Mouse (Mus musculus): ENCODE data around the gene Cd69. TPM values are rescaled to one million over a fixed set of nuclear protein-coding genes. Genes with fewer than 3 reads are reported as not detected.

The Cd69 gene
- polyA plus RNA-seq, 1 experiment from 2014 or later = 0.11 TPM

DNA sequence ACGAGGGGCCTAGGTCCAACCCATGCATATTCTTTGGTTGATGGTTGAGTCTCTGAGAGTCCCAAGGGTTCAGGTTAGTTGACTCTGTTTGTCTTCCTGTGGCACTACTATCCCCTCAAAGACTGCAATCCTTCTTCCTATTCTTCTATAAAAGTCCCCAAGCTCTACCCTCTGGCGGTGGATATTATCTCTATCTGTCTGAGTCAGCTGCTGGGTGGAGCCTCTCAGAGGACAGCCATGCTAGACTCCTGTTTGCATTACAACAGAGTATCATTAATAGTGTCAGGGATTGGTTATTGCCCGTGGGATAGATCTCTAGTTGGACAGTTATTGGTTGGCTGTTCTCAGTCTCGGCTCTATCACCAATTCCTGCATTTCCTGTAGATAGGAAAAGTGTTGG, 14.3 kb downstream of the Cd69 start:
- no peak for DNase-seq (ENCODE audit: low spot score)
- no peak overlapping the region for H3K4me3 ChIP-seq (ENCODE audit: low read depth, low read length)
- H3K27ac ChIP-seq (replicated peaks; ENCODE audit: low read depth, low read length) = no peak overlapping the region
- no peaks in the 10 kb centered on the region for H3K4me1 ChIP-seq (ENCODE audit: control insufficient read depth, insufficient read depth, low read length)
- no peak overlapping the region for H3K4me2 ChIP-seq (ENCODE audit: low read depth, severe bottlenecking)
- no peaks in the 10 kb centered on the region for H3K27me3 ChIP-seq (ENCODE audit: control insufficient read depth, insufficient read depth, low read length)
- 88% methylated on average over 4 of the region's 4 CpGs for WGBS
- H3K36me3 ChIP-seq (ENCODE audit: control insufficient read depth, insufficient read depth, low read length) = no peaks in the 10 kb centered on the region
- H3K9ac ChIP-seq (ENCODE audit: low read length) = no peak overlapping the region
- ATAC-seq (ENCODE audit: insufficient number of reproducible peaks, low FRiP score, low TSS enrichment, low read depth) = no peak
- no peaks in the 10 kb centered on the region for H3K9me3 ChIP-seq (ENCODE audit: control insufficient read depth, low read length)

DNA sequence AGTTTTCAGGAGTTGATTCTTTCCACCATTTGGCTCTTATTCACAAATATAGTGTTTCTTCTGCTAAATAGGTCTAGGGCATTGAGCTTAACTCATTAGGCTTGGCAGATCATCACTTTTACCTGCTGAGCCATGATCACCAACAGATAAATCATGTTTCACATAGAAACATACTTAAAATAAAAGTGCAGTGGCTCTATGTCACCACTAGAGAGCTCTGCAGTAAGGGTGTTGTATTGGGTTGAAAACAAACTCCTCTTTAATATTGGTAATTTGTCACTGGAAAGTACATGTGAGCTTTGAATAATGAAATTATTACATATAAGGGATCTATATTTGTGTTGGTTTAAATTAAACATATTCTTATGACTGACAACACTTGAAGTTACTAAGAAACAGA, 15.2 kb downstream of the Cd69 start:
- Histone ChIP-seq H3K4me2 (ENCODE audit: low read depth, severe bottlenecking) (no peak overlapping the region), H3K27ac (replicated peaks; ENCODE audit: low read depth, low read length) (no peak overlapping the region), H3K9ac (ENCODE audit: low read length) (no peak overlapping the region), H3K27me3 (ENCODE audit: control insufficient read depth, insufficient read depth, low read length) (no peaks in the 10 kb centered on the region), H3K36me3 (ENCODE audit: control insufficient read depth, insufficient read depth, low read length) (no peaks in the 10 kb centered on the region), H3K9me3 (ENCODE audit: control insufficient read depth, low read length) (no peaks in the 10 kb centered on the region), H3K4me3 (ENCODE audit: low read depth, low read length) (no peak overlapping the region), H3K4me1 (ENCODE audit: control insufficient read depth, insufficient read depth, low read length) (no peaks in the 10 kb centered on the region)
- ATAC-seq (ENCODE audit: insufficient number of reproducible peaks, low FRiP score, low TSS enrichment, low read depth) (no peak), DNase-seq (ENCODE audit: low spot score) (no peak)

DNA sequence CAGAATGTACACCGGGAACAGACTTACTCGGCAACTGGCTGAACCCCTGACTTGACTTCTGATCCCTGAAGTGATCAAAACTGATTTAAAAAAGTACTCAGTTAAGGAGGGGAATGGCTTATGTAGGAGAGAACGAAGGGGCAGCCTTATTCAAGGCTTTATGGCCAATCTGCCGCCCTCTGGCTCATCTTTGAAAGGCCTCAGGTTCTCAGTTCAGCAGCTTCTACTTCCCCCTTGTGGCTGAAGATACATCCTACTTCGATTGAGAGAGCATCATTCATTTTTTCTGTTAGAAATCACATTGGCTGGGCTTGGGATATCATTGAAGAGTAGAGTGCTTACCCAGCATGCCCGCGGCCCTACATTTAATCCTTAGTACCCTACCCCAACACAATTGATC, 19.2 kb downstream of the Cd69 start:
- Histone ChIP-seq H3K9ac (ENCODE audit: low read length) (no peak overlapping the region), H3K27ac (replicated peaks; ENCODE audit: low read depth, low read length) (no peak overlapping the region), H3K4me2 (ENCODE audit: low read depth, severe bottlenecking) (no peak overlapping the region), H3K9me3 (ENCODE audit: control insufficient read depth, low read length) (no peaks in the 10 kb centered on the region), H3K27me3 (ENCODE audit: control insufficient read depth, insufficient read depth, low read length) (no peaks in the 10 kb centered on the region), H3K36me3 (ENCODE audit: control insufficient read depth, insufficient read depth, low read length) (no peaks in the 10 kb centered on the region), H3K4me1 (ENCODE audit: control insufficient read depth, insufficient read depth, low read length) (no peaks in the 10 kb centered on the region), H3K4me3 (ENCODE audit: low read depth, low read length) (no peak overlapping the region)
- DNase-seq (ENCODE audit: low spot score) = no peak
- no peak; the same call in 1 of the 2 replicates for ATAC-seq (ENCODE audit: insufficient number of reproducible peaks, low FRiP score, low TSS enrichment, low read depth)
- WGBS = 58% methylated on average over 7 of the region's 7 CpGs

DNA sequence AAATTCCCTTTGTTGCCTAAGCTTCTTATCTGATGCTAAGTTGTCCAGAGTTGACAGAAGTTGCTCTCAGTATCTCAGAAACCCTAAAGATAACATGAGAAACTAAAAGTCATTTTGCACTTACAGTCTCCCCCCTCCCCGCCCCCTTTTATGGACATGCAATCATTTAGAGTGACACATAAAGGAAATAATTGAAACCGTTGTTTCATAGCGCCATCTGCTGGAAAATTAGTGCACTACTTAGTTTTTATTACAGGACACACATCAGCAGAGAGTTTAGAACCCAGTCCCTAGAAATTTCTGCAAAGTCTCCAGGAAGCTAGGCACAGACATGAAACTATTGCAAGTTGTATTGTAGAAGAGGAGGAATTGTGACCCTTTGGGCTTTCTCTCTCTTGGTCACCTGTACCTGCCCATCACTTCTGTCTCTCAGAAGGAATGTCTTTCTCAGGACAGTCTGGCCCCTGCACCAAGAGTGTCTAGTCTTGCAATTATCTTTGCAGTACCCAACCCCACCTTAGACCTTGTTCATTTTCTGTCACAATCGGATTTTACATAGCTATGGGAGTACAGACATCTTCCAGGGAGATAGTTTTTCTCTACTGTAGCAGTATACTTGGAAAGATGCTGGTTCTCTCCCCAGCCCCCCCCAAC, 20.2 kb downstream of the Cd69 start:
- no peaks in the 10 kb centered on the region for H3K36me3 ChIP-seq (ENCODE audit: control insufficient read depth, insufficient read depth, low read length)
- H3K4me2 ChIP-seq (ENCODE audit: low read depth, severe bottlenecking) = no peak overlapping the region
- H3K4me3 ChIP-seq (ENCODE audit: low read depth, low read length) = no peak overlapping the region
- no peak for DNase-seq (ENCODE audit: low spot score)
- 25% methylated on average over 4 of the region's 4 CpGs for WGBS
- no peaks in the 10 kb centered on the region for H3K4me1 ChIP-seq (ENCODE audit: control insufficient read depth, insufficient read depth, low read length)
- no peaks in the 10 kb centered on the region for H3K9me3 ChIP-seq (ENCODE audit: control insufficient read depth, low read length)
- ATAC-seq (ENCODE audit: insufficient number of reproducible peaks, low FRiP score, low TSS enrichment, low read depth) = no peak
- no peak overlapping the region for H3K27ac ChIP-seq (replicated peaks; ENCODE audit: low read depth, low read length)
- H3K9ac ChIP-seq (ENCODE audit: low read length) = no peak overlapping the region
- no peaks in the 10 kb centered on the region for H3K27me3 ChIP-seq (ENCODE audit: control insufficient read depth, insufficient read depth, low read length)

DNA sequence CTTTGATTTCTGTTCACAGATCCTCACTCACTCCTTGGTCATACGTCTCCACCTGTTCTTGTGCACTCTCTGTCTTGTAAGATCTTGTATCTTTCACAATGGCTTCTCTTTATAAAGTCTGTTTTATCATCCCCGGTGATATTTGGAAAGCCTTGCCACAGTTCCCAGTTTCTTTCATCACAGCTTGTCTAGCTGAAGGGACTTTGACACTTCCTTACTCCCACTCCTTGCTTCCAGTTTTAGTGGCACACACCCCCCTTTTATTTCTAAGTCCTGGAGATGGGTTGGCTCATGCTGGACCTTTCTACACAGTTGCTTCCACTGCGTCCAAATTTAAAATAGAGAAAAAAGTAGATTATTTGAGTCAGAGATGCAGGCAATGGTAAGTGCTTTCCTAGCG, 20.9 kb downstream of the Cd69 start:
- Histone ChIP-seq H3K27me3 (ENCODE audit: control insufficient read depth, insufficient read depth, low read length) (no peaks in the 10 kb centered on the region), H3K27ac (replicated peaks; ENCODE audit: low read depth, low read length) (no peak overlapping the region), H3K4me1 (ENCODE audit: control insufficient read depth, insufficient read depth, low read length) (no peaks in the 10 kb centered on the region), H3K4me3 (ENCODE audit: low read depth, low read length) (no peak overlapping the region), H3K36me3 (ENCODE audit: control insufficient read depth, insufficient read depth, low read length) (no peaks in the 10 kb centered on the region), H3K9me3 (ENCODE audit: control insufficient read depth, low read length) (no peaks in the 10 kb centered on the region), H3K9ac (ENCODE audit: low read length) (no peak overlapping the region), H3K4me2 (ENCODE audit: low read depth, severe bottlenecking) (no peak overlapping the region)
- WGBS = 73% methylated on average over 4 of the region's 4 CpGs
- DNase-seq (ENCODE audit: low spot score) (no peak), ATAC-seq (ENCODE audit: insufficient number of reproducible peaks, low FRiP score, low TSS enrichment, low read depth) (no peak)

DNA sequence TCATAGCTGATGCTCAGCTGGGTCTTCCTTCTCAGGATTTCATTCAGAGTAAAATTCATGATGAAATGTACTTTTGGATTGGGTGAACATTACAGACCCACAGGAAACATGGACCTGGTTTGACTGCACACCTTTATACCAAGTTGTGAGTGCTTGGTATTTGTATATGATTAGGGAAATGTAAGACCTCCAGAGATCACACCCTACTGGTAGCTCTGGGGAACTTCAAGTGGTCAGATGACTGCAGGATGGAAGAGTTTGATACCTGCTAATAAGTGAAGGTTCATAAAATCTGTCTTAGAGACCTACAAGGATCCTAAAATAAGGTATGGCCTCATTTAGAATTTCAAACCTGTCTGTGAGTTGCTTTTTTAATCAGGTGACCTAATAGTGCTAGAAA, 27.0 kb downstream of the Cd69 start:
- H3K4me2 ChIP-seq (ENCODE audit: low read depth, severe bottlenecking) = no peak overlapping the region
- no peak for DNase-seq (ENCODE audit: low spot score)
- no peaks in the 10 kb centered on the region for H3K4me1 ChIP-seq (ENCODE audit: control insufficient read depth, insufficient read depth, low read length)
- no peak for ATAC-seq (ENCODE audit: insufficient number of reproducible peaks, low FRiP score, low TSS enrichment, low read depth)
- H3K36me3 ChIP-seq (ENCODE audit: control insufficient read depth, insufficient read depth, low read length) = no peaks in the 10 kb centered on the region
- H3K27me3 ChIP-seq (ENCODE audit: control insufficient read depth, insufficient read depth, low read length) = no peaks in the 10 kb centered on the region
- no peaks in the 10 kb centered on the region for H3K9me3 ChIP-seq (ENCODE audit: control insufficient read depth, low read length)
- no peak overlapping the region for H3K4me3 ChIP-seq (ENCODE audit: low read depth, low read length)
- no peak overlapping the region for H3K9ac ChIP-seq (ENCODE audit: low read length)
- H3K27ac ChIP-seq (replicated peaks; ENCODE audit: low read depth, low read length) = no peak overlapping the region

DNA sequence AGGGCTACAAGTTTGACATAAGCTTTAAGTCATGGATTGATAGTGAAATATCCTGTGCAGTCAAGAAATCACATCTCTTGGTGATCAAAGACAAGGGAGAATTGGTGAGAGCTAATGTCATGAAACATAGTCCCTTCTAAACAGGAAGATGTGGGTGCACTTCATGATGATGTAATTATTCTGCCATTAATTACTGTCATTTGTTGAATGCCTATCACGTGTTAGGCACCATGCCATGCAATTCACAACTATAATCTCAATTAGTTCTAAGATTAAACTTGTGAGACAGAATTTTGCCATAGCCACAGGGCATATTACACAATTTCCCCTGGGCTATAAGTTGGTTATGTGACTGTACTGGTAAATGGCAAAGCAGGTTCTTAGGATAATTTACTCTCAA, 28.2 kb downstream of the Cd69 start:
- H3K4me1 ChIP-seq (ENCODE audit: control insufficient read depth, insufficient read depth, low read length) = no peaks in the 10 kb centered on the region
- no peaks in the 10 kb centered on the region for H3K36me3 ChIP-seq (ENCODE audit: control insufficient read depth, insufficient read depth, low read length)
- no peak for ATAC-seq (ENCODE audit: insufficient number of reproducible peaks, low FRiP score, low TSS enrichment, low read depth)
- H3K9ac ChIP-seq (ENCODE audit: low read length) = no peak overlapping the region
- no peak overlapping the region for H3K4me3 ChIP-seq (ENCODE audit: low read depth, low read length)
- no peaks in the 10 kb centered on the region for H3K27me3 ChIP-seq (ENCODE audit: control insufficient read depth, insufficient read depth, low read length)
- no peak overlapping the region for H3K4me2 ChIP-seq (ENCODE audit: low read depth, severe bottlenecking)
- no peaks in the 10 kb centered on the region for H3K9me3 ChIP-seq (ENCODE audit: control insufficient read depth, low read length)
- H3K27ac ChIP-seq (replicated peaks; ENCODE audit: low read depth, low read length) = no peak overlapping the region
- no peak for DNase-seq (ENCODE audit: low spot score)
- 84% methylated on average over 1 of the region's 1 CpGs for WGBS

DNA sequence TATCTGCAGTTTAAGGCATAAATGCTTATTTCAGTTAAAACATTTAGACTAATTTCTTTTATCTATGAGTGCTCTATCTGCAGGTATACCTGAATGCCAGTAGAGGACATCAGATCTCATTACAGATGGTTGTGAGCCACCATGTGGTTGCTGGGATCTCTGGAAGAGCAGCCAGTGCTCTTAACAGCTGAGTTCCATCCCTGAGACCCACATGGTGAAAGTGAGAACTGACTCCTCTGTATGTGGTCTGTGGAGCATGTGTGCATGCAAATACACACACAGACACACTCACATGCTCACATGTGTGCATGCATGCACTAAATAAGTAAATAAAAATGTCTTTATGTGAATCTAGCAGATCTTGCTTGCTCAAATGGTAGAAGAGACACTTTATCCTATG, 29.4 kb downstream of the Cd69 start:
- Histone ChIP-seq H3K4me1 (ENCODE audit: control insufficient read depth, insufficient read depth, low read length) (no peaks in the 10 kb centered on the region), H3K4me3 (ENCODE audit: low read depth, low read length) (no peak overlapping the region), H3K27me3 (ENCODE audit: control insufficient read depth, insufficient read depth, low read length) (no peaks in the 10 kb centered on the region), H3K4me2 (ENCODE audit: low read depth, severe bottlenecking) (no peak overlapping the region), H3K9ac (ENCODE audit: low read length) (no peak overlapping the region), H3K9me3 (ENCODE audit: control insufficient read depth, low read length) (no peaks in the 10 kb centered on the region), H3K36me3 (ENCODE audit: control insufficient read depth, insufficient read depth, low read length) (no peaks in the 10 kb centered on the region), H3K27ac (replicated peaks; ENCODE audit: low read depth, low read length) (no peak overlapping the region)
- ATAC-seq (ENCODE audit: insufficient number of reproducible peaks, low FRiP score, low TSS enrichment, low read depth) (no peak), DNase-seq (ENCODE audit: low spot score) (no peak)

DNA sequence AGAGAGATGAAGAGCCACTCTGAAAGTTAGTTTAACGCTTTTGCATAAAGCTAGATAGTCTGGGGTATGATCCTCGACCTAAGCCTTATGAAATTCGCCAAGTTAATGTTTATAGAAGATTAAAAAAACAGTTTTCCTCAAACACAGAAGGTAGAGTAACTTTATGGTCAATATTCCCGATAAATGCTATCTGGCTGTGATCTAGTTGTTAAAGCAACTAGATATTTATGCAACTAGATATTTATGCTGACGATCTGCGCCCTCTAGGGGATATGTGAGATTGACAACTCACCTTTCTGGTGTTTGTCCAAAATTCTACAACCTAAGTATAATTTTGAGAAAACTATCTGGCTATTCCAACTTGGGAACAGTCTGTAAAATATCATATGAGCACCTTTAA, 33.3 kb downstream of the Cd69 start:
- H3K4me1 ChIP-seq (ENCODE audit: control insufficient read depth, insufficient read depth, low read length) = no peaks in the 10 kb centered on the region
- DNase-seq (ENCODE audit: low spot score) (no peak), ATAC-seq (ENCODE audit: insufficient number of reproducible peaks, low FRiP score, low TSS enrichment, low read depth) (no peak)
- H3K4me2 ChIP-seq (ENCODE audit: low read depth, severe bottlenecking) = no peak overlapping the region
- H3K9me3 ChIP-seq (ENCODE audit: control insufficient read depth, low read length) = no peaks in the 10 kb centered on the region
- no peaks in the 10 kb centered on the region for H3K36me3 ChIP-seq (ENCODE audit: control insufficient read depth, insufficient read depth, low read length)
- 70% methylated on average over 6 of the region's 6 CpGs for WGBS
- H3K27ac ChIP-seq (replicated peaks; ENCODE audit: low read depth, low read length) = no peak overlapping the region
- no peak overlapping the region for H3K9ac ChIP-seq (ENCODE audit: low read length)
- H3K27me3 ChIP-seq (ENCODE audit: control insufficient read depth, insufficient read depth, low read length) = no peaks in the 10 kb centered on the region
- no peak overlapping the region for H3K4me3 ChIP-seq (ENCODE audit: low read depth, low read length)
